Mouse (Mus musculus) adrenal gland, adult 8-10 months (tissue): ENCODE measurements at regions not wholly inside any gene's neighbourhood (a gene's known extent, or its start where the extent isn't known, plus 50 kb on each side); places are given as distances from the start of the nearest gene placed in this dataset.

ENCODE experiments used
- DNase-seq: peaks from one replicate; pipeline ENCODE4 v3.0.0; 2022

DNA sequence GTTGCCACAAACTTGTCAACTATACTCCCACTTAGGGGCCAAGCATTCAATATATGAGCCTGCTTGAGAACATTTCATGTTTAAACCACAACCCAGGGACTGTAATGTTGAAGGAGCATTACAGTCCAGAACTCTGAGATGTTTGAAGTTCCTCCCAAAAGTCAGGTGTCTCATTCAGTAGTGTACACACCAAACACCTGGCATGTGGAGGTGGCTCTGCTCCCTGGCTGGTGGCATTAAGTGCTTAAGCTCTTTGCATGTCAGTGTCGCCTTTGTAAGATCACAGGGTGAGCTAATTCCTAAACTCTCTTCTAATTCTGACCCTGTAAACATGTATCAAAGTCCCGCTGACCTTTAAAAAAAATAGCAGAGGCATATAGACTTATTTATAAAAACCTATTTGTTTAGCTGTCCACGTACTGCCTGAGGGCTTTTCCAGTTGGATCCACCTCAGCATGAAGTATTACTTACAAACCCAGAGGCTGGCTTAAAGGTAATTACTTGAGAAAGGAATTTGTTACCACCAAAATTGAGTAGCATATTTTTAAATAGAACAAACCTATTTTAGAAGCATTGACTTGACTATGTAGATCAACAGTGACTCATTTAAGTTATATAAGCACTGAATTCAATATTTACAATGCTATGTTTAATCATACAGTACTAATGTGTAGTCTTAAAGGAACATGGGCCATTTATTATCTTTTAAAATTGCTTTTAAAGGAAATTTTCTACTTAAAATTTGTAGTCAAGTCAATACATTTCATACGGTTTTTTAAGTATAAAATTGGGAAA, 276.3 kb upstream of the Fermt1 start:
- DNase-seq = no peak

- DNase-seq = no peak
Observed at GRCm38 (mm10) chr2:133235175-133235920, 289.6 kb upstream of the Fermt1 start.

GRCm38 (mm10) chr2:133252131-133252530, 299.8 kb upstream of the Bmp2 start:
- no peak for DNase-seq

- no peak for DNase-seq
Observed at GRCm38 (mm10) chr2:133274424-133274823, 277.5 kb upstream of the Bmp2 start.

GRCm38 (mm10) chr2:133278546-133278945, 273.4 kb upstream of the Bmp2 start:
- no peak for DNase-seq

GRCm38 (mm10) chr2:133279275-133279674, 272.7 kb upstream of the Bmp2 start:
- no peak for DNase-seq

- DNase-seq = no peak
Observed at GRCm38 (mm10) chr2:133282692-133283091, 269.3 kb upstream of the Bmp2 start.

- no peak for DNase-seq
Observed at GRCm38 (mm10) chr2:133283709-133284108, 268.2 kb upstream of the Bmp2 start.

- DNase-seq = no peak
Observed at GRCm38 (mm10) chr2:133294136-133294535, 257.8 kb upstream of the Bmp2 start.

- no peak for DNase-seq
Observed at GRCm38 (mm10) chr2:133305936-133306335, 246.0 kb upstream of the Bmp2 start.

DNA sequence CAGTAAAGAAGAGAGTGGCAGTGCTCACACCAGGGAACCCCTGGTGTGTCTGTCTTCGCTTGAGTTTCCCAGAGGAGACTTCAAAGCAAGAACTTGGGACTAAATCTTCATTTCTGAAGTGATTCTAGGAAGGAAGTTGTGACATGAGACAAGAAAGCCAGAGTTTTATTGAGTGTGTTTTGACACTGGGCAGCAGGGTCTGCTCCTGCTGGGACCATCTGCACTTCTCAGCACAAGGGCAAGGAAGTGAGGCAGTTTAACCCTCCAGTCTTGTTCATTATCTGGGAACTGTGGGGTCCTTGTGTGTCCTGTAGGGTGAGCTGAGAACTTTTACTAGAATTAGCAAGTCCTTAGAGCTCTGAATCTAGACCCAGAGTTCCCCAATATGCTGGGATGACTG, 241.0 kb upstream of the Bmp2 start:
- DNase-seq = no peak

DNA sequence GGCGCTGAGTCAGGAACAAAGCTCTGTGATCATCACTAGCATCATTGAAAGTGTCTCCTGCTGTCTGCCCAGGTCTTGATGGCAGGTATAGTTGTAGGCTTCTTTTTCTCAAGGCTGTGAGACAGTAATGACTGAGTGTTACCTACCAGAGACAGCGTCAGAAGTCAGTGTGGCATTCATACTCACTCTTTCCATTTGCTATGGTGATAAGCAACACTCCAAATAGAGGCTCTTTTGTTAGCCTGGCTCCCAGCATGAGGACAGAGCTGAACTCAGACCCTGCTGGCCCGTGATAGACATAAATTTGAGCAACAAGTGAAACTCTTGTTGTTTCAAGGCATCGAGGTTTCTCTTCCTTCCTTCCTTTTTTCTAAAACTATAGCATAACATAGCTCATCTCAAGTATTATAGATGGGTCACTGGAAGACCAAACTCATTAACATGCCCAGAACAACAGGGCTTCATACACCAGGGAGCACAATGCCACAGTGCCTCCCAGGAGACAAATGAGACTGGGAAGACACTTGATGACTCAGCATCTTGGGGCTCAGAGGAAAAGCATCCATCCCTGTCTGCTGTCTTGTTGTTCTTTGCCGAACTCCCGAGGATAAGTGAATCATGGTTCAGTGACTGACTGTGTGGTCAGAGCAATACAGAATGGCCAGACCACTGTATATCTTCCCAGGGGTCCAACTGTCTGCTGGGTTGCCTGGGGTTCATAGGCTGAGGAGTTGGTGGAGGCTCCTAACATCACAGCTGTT, 225.5 kb upstream of the Bmp2 start:
- DNase-seq = no peak

- no peak for DNase-seq
Observed at GRCm38 (mm10) chr2:133327653-133328052, 224.3 kb upstream of the Bmp2 start.

DNA sequence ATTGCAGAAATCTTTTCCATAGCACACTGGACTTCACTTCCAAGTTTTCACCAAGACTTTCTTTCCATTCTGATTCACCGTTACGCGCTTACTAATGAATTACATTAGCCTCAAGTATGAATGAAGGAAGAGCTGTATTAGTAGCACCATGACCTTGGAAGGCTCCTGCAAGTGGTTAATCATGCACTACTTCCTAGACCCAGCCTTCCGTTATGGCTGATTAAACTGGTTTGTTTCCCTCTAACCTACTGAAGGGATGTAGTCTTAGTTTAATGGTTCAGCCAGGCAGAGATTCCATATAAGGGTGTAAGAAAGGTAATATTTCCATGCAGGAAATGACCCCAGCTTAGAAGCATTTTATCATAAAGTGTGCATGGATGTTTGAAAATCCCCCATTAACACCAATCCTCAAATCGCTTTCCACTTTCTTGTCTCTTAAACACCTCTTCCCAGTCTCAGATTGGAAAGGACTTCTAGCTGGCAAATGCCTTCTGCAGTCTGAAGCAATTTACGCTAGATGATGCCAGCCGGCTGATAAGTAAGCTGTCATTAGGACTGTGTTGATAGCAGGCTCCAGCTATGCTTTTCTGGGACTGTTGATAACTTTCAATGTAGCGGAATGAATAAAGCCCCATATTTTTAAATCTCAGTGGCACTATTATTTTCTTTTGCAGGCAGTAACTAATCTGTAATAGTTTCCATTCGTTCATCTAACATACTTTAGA, 215.6 kb upstream of the Bmp2 start:
- DNase-seq = no peak

DNA sequence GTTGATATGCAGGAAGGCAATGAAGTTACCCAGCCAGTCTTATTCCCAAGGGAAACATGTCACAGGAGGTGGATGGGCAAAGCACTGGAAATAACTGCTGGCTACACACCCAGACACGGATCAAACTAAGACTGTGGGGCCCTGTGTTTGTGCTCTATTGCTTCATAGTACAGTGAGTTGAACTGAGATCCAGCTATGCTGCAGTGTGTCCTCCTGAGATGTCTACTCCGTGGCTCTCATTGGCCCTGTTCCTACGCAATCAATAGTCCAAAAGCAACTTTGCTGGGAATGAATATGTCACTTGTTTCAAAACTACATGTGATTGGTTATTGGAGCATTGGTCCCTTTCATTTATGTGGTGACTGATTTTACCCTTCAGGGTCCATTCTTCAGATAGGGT, 213.8 kb upstream of the Bmp2 start:
- DNase-seq = no peak

- DNase-seq = no peak
Observed at GRCm38 (mm10) chr2:133341352-133341751, 210.6 kb upstream of the Bmp2 start.

GRCm38 (mm10) chr2:133345964-133346788, 205.8 kb upstream of the Bmp2 start:
- no peak for DNase-seq

GRCm38 (mm10) chr2:133346789-133347424, 205.1 kb upstream of the Bmp2 start:
- DNase-seq = no peak

DNA sequence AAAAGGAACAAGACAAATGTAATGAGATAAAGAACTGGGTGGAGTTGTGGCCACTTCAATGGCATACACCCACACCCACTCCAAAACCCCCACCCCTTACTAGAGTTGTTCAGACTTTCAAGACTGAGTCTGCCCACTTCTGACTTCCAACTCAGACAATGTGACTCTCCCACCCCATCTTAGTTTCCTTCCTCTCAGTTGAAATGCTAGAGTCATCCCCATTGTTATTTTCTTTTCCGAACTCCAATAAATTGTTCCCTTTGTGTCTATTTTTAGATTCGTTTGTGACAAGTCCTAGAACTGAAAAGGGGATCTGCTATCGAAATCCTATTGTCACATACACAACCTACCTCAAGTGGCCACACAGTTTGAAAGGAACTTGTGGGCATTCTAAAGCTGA, 200.7 kb upstream of the Bmp2 start:
- DNase-seq = no peak

- no peak for DNase-seq
Observed at GRCm38 (mm10) chr2:133352800-133353199, 199.2 kb upstream of the Bmp2 start.
